Mouse (Mus musculus): ENCODE data around the gene Zc3h7b. TPM values are rescaled to one million over a fixed set of nuclear protein-coding genes. Genes with fewer than 3 reads are reported as not detected.

Zc3h7b gene
- total and polyA plus RNA-seq, 2 experiments from 2014 or later, result 14.3 to 41.4 TPM

DNA sequence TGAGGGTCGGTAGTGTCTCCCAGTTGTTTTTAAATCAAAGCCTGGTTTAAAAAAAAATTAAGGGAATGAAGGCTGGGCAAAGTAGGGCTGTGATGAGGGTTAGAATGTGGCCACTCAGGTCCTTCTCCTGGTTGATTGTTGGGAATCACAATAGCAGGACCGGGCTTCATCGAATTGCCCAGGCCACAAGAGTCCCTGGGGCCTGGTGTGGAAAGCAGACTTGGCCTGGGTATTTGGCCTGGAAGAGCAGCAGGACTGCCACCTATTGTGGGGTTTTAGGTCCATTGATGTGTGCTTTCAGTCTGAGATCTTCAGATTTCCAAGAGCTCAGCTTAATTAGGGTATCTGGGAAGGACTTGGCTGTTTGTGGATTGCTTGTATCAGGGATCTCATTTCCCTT, 67.4 kb downstream of the Zc3h7b start:
- Histone ChIP-seq H3K27ac (ENCODE audit: low read depth) (peak overlapping the region; percentile 98), H3K36me3 (replicated peaks; ENCODE audit: control insufficient read depth, insufficient read depth, low read length) (peaks cover 24% of the 10 kb centered on the region), H3K9ac (replicated peaks; ENCODE audit: low read depth, low read length) (peak overlapping the region; percentile 82), H3K27me3 (ENCODE audit: control insufficient read depth, insufficient read depth, low read length) (no peaks in the 10 kb centered on the region), H3K4me1 (ENCODE audit: control insufficient read depth, insufficient read depth) (peaks cover 23% of the 10 kb centered on the region), H3K9me3 (replicated peaks; ENCODE audit: control insufficient read depth, low read length) (no peaks in the 10 kb centered on the region), H3K4me3 (ENCODE audit: low read depth, low read length) (peak overlapping the region; percentile 82), H3K4me2 (ENCODE audit: low read depth, low read length) (peak overlapping the region; percentile 88)
- DNase-seq (ENCODE audit: low spot score), result no peak
- ATAC-seq (ENCODE audit: insufficient read depth, low read depth), result no peak
- WGBS, result 32% methylated on average over 3 of the region's 3 CpGs
- TF ChIP-seq EP300 (IDR thresholded peaks at IDR 0.05; ENCODE audit: low read depth) (no peak), CTCF (IDR thresholded peaks at IDR 0.05; ENCODE audit: low read depth) (no peak)

DNA sequence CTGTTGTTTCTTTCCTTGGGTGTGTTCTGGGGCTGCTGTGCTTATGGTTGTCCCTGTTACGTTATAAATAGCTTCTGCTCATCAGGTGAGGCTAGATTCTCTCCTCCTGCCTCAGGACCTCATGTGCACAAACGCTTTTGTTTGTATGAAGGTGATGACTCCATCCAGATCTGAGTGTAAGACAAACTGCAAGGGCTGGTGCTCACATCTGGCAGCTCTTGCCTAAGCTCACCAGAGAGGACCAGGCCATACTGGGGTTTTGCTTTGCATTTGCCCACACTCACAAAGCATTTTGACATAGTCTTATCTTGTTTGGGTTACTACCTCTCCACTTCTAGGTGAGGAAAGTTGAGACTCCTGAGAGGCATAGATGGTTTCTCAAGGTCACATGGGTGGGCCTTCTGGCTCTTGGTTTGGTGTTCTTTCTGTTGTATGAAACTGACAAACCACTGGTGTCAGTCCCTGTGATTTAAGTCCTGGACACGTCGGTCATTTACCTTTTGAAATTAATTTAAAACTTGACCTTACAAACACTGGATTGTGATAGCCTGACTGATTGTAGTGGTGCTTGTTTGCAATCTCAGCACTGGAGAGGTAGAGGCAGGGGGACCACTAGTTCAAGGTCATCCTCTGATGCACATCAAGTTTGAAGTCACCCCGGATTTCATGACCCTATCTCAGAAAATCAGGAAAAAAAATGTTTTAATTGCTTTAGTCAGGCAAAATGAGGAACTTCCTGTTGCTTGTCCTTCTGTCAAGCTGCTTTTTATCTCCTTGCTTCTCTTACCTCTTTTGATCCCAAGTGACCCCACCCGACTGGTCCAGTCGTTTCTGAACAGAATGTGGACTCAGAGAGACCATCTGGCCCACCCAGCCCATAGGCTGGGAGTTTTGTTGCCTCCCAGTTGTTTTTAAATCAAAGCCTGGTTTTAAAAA, 68.1 kb downstream of the Zc3h7b start:
- TF ChIP-seq CTCF (IDR thresholded peaks at IDR 0.05; ENCODE audit: low read depth) (no peak), EP300 (IDR thresholded peaks at IDR 0.05; ENCODE audit: low read depth) (no peak)
- ATAC-seq (ENCODE audit: insufficient read depth, low read depth) (no peak), DNase-seq (ENCODE audit: low spot score) (no peak)
- H3K4me2 ChIP-seq (ENCODE audit: low read depth, low read length), result peak overlapping the region; percentile 88
- H3K27ac ChIP-seq (ENCODE audit: low read depth), result 0 out of 2 replicates have a peak overlapping the region, but pooled peaks have one; percentile 98
- H3K9ac ChIP-seq (replicated peaks; ENCODE audit: low read depth, low read length), result 0 out of 2 replicates have a peak overlapping the region, but pooled peaks have one; percentile 82
- WGBS, result 61% methylated on average over 7 of the region's 7 CpGs
- H3K4me1 ChIP-seq (ENCODE audit: control insufficient read depth, insufficient read depth), result peaks cover 23% of the 10 kb centered on the region
- H3K36me3 ChIP-seq (replicated peaks; ENCODE audit: control insufficient read depth, insufficient read depth, low read length), result peaks cover 30% of the 10 kb centered on the region
- peak overlapping the region; percentile 82; the same call in 1 of the 2 replicates for H3K4me3 ChIP-seq (ENCODE audit: low read depth, low read length)
- H3K27me3 ChIP-seq (ENCODE audit: control insufficient read depth, insufficient read depth, low read length), result no peaks in the 10 kb centered on the region
- no peaks in the 10 kb centered on the region for H3K9me3 ChIP-seq (replicated peaks; ENCODE audit: control insufficient read depth, low read length)

DNA sequence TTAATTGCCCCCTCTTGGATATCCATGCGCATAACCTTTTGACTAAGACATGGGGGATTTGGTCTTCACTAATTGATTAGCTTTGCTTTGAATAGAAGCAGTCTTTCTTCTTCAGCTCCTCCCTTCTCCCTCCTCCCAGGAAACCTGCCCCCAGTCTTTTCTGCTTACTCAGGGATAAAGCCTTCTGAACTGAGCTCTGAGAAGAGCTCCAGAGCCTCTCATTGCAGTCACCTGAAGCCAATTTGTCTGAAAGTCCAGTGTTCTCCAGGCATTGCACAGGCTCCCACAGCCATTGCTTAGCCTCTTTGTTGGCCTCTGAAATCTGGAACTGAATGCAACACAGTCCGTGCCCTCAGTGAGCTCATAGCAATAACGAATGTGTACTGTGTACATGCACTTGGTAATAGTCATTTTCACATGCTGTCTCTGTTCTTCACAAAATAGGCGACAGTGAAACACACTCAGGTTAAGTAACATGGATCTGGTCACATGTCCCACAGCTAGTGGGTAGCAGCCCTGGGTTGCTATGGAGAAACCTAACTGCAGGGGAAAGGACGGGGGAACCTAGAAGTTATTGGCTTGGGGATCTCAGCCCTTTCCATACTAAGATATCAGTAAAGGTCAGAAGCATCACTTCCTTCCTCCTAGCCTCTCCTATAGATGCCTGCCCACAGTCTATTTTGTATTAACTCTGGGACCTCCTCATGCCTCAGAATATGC, 69.3 kb downstream of the Zc3h7b start:
- ATAC-seq (ENCODE audit: insufficient read depth, low read depth) (no peak), DNase-seq (ENCODE audit: low spot score) (no peak)
- Histone ChIP-seq H3K27me3 (ENCODE audit: control insufficient read depth, insufficient read depth, low read length) (no peaks in the 10 kb centered on the region), H3K4me3 (ENCODE audit: low read depth, low read length) (no peak overlapping the region), H3K9me3 (replicated peaks; ENCODE audit: control insufficient read depth, low read length) (no peaks in the 10 kb centered on the region), H3K4me2 (ENCODE audit: low read depth, low read length) (no peak overlapping the region), H3K27ac (ENCODE audit: low read depth) (no peak overlapping the region), H3K9ac (replicated peaks; ENCODE audit: low read depth, low read length) (no peak overlapping the region), H3K36me3 (replicated peaks; ENCODE audit: control insufficient read depth, insufficient read depth, low read length) (peaks cover 41% of the 10 kb centered on the region), H3K4me1 (ENCODE audit: control insufficient read depth, insufficient read depth) (peaks cover 17% of the 10 kb centered on the region)
- WGBS, result 77% methylated on average over 5 of the region's 5 CpGs
- no peak for TF ChIP-seq CTCF (IDR thresholded peaks at IDR 0.05; ENCODE audit: low read depth)
- TF ChIP-seq EP300 (IDR thresholded peaks at IDR 0.05; ENCODE audit: low read depth), result no peak

DNA sequence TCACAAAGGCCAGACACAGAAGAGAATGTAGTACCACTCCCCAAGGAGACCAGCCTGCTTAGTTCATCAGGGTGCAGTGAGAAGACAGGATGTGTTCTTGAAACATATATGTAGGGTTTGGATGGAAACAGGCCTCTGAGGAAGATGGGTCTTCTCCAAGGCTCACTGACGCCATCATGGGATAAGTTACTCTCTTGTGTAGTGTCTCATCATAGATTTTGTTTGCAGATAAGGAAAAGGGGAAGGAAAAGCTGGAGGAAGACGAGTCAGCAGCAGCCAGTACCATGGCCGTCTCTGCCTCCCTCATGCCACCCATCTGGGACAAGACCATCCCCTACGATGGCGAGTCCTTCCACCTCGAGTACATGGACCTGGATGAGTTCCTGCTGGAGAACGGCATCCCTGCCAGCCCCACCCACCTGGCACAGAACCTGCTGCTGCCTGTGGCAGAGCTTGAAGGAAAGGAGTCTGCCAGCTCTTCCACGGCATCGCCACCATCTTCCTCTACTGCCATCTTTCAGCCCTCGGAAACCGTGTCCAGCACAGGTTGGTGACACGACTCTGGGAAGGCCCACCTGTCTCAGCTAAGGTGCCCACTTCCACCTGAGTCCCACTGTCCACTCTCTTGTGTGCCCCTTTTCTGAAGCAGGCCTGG, 70.0 kb downstream of the Zc3h7b start:
- Histone ChIP-seq H3K4me3 (ENCODE audit: low read depth, low read length) (no peak overlapping the region), H3K4me1 (ENCODE audit: control insufficient read depth, insufficient read depth) (peaks cover 10% of the 10 kb centered on the region), H3K9ac (replicated peaks; ENCODE audit: low read depth, low read length) (no peak overlapping the region), H3K27me3 (ENCODE audit: control insufficient read depth, insufficient read depth, low read length) (no peaks in the 10 kb centered on the region), H3K9me3 (replicated peaks; ENCODE audit: control insufficient read depth, low read length) (no peaks in the 10 kb centered on the region), H3K27ac (ENCODE audit: low read depth) (no peak overlapping the region), H3K36me3 (replicated peaks; ENCODE audit: control insufficient read depth, insufficient read depth, low read length) (peaks cover 46% of the 10 kb centered on the region), H3K4me2 (ENCODE audit: low read depth, low read length) (no peak overlapping the region)
- TF ChIP-seq EP300 (IDR thresholded peaks at IDR 0.05; ENCODE audit: low read depth) (no peak), CTCF (IDR thresholded peaks at IDR 0.05; ENCODE audit: low read depth) (no peak)
- no peak for ATAC-seq (ENCODE audit: insufficient read depth, low read depth)
- WGBS, result 83% methylated on average over 12 of the region's 12 CpGs
- no peak for DNase-seq (ENCODE audit: low spot score)

DNA sequence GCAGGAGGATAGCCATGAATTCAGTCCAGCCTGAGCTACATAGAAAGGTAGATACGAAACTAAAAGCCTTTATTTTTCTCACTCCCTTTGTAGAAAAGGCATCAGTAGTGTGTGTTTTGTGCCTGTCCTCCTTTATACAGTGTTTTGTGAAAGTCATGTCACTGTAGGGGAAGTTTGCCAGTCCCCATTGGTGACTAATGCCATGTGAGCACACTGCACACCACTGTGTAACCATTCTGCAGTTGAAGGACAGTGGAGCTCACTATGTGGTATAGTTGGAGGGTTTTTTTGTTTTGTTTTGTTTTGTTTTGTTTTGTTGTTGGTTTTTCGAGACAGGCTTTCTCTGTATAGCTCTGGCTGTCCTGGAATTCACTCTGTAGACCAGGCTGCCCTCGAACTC, 73.5 kb downstream of the Zc3h7b start:
- H3K4me1 ChIP-seq (ENCODE audit: control insufficient read depth, insufficient read depth), result no peaks in the 10 kb centered on the region
- no peak for TF ChIP-seq CTCF (IDR thresholded peaks at IDR 0.05; ENCODE audit: low read depth)
- no peak for TF ChIP-seq EP300 (IDR thresholded peaks at IDR 0.05; ENCODE audit: low read depth)
- 86% methylated on average over 3 of the region's 3 CpGs for WGBS
- ATAC-seq (ENCODE audit: insufficient read depth, low read depth) (no peak), DNase-seq (ENCODE audit: low spot score) (no peak)
- no peak overlapping the region for H3K27ac ChIP-seq (ENCODE audit: low read depth)
- H3K9ac ChIP-seq (replicated peaks; ENCODE audit: low read depth, low read length), result no peak overlapping the region
- peaks cover 78% of the 10 kb centered on the region for H3K36me3 ChIP-seq (replicated peaks; ENCODE audit: control insufficient read depth, insufficient read depth, low read length)
- no peak overlapping the region for H3K4me2 ChIP-seq (ENCODE audit: low read depth, low read length)
- no peak overlapping the region for H3K4me3 ChIP-seq (ENCODE audit: low read depth, low read length)
- H3K27me3 ChIP-seq (ENCODE audit: control insufficient read depth, insufficient read depth, low read length), result no peaks in the 10 kb centered on the region
- H3K9me3 ChIP-seq (replicated peaks; ENCODE audit: control insufficient read depth, low read length), result no peaks in the 10 kb centered on the region
